Mouse (Mus musculus): ENCODE measurements at regions not wholly inside any gene's neighbourhood (a gene's known extent, or its start where the extent isn't known, plus 50 kb on each side); places are given as distances from the start of the nearest gene placed in this dataset.

DNA sequence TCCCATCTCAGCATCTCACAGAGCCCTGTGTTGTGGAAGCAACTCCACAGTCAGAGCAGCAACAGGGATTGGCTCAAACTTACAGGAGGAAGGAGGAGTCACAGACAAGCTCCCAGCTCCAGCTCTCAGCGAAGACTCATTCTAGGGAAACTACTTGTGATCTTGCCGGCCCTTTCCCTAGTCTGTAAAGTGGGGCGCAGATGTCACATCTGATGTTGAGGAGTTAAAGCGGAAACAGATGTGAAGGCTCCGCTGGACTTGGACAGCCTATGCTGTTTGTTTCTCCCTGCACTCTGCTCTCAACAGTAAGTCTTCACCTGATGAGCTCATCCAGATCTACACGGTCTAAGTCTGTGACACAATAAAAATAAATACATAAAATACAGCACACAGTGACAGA, 408.1 kb downstream of the Irx1 start:
- TF ChIP-seq CTCF (conservative IDR thresholded peaks at IDR 0.05; ENCODE audit: insufficient read depth, insufficient read length, low read depth, low read length) (no peak), POLR2A (IDR thresholded peaks at IDR 0.05; ENCODE audit: low read depth, low read length) (no peak)
